Mouse (Mus musculus) forebrain, embryonic 16.5 days (tissue): ENCODE results near the gene Bst2. TPM values are rescaled to one million over a fixed set of nuclear protein-coding genes. Genes with fewer than 3 reads are reported as not detected.

Experiments
- ATAC-seq: fragments of 200-750 bp; cut with Nextera tagmentation; 2 replicates; pipeline ENCODE4 v1.8.0; 2017; ENCODE audit warnings: mild to moderate bottlenecking, moderate library complexity
- H3K27ac ChIP-seq: fragments of 300-500 bp; sonication (generic); 2 replicates; pipeline ENCODE4 v1.5.1; 2014; ENCODE audit warnings: low read length, control low read depth
- H3K27me3 ChIP-seq: fragments of 300-500 bp; sonication (generic); replicated peaks from 2 replicates; pipeline ENCODE4 v1.6.1; 2014; ENCODE audit warnings: low read length; ENCODE audit not compliant: control insufficient read depth, insufficient read depth
- H3K36me3 ChIP-seq: fragments of 300-500 bp; sonication (generic); 2 replicates; pipeline ENCODE4 v1.6.1; 2014; ENCODE audit not compliant: control insufficient read depth, insufficient read depth
- H3K4me1 ChIP-seq: fragments of 300-500 bp; sonication (generic); replicated peaks from 2 replicates; pipeline ENCODE4 v1.6.1; 2014; ENCODE audit warnings: low read length; ENCODE audit not compliant: control insufficient read depth, insufficient read depth
- H3K4me2 ChIP-seq: fragments of 300-500 bp; sonication (generic); 2 replicates; pipeline ENCODE4 v1.6.1; 2014; ENCODE audit warnings: mild to moderate bottlenecking, low read length, control low read depth
- H3K4me3 ChIP-seq: fragments of 300-500 bp; sonication (generic); replicated peaks from 2 replicates; pipeline ENCODE4 v1.5.1; 2014; ENCODE audit warnings: mild to moderate bottlenecking, low read length, control low read depth
- H3K9ac ChIP-seq: fragments of 300-500 bp; sonication (generic); replicated peaks from 2 replicates; pipeline ENCODE4 v1.6.1; 2014; ENCODE audit warnings: low read depth, low read length, control low read depth
- H3K9me3 ChIP-seq: fragments of 300-500 bp; sonication (generic); 2 replicates; pipeline ENCODE4 v1.6.1; 2016; ENCODE audit warnings: low read length; ENCODE audit not compliant: control insufficient read depth
- WGBS: fragments of 180-500 bp; shearing (Covaris S2); extraction: QIAGEN DNeasy Blood & Tissue Kit; methylation state at CpG from one replicate; pipeline ENCODE4 v1.1.7; 2014; 5-methylcytosine and 5-hydroxymethylcytosine counted together
- polyA plus RNA-seq: library from polyadenylated mRNA; unstranded; fragments of >200 nt; fragmentation: Nextera tagmentation; extraction: Ambion mirVana; gene quantifications from 2 replicates; pipeline ENCODE4 v1.2.1, GENCODE M21; 2015

The Bst2 gene
- polyA plus RNA-seq, 1 experiment from 2014 or later: 4.7 TPM

GRCm38 (mm10) chr8:71561401-71561800 lies 24.1 kb upstream of the Bst2 start:
- Histone ChIP-seq H3K36me3 (no peaks in the 10 kb centered on the region), H3K4me2 (no peak overlapping the region), H3K27me3 (peaks cover 59% of the 10 kb centered on the region), H3K9me3 (no peaks in the 10 kb centered on the region), H3K4me3 (no peak overlapping the region), H3K9ac (no peak overlapping the region), H3K27ac (no peak overlapping the region), H3K4me1 (peaks cover 13% of the 10 kb centered on the region)
- WGBS: 3% methylated on average over 15 of the region's 15 CpGs
- ATAC-seq: peak; percentile 46

- Histone ChIP-seq H3K4me1 (peaks cover 13% of the 10 kb centered on the region), H3K27me3 (peaks cover 65% of the 10 kb centered on the region), H3K4me3 (no peak overlapping the region), H3K9me3 (no peaks in the 10 kb centered on the region), H3K9ac (no peak overlapping the region), H3K36me3 (no peaks in the 10 kb centered on the region), H3K27ac (no peak overlapping the region), H3K4me2 (no peak overlapping the region)
- 80% methylated on average over 5 of the region's 5 CpGs for WGBS
- ATAC-seq: no peak
Observed at GRCm38 (mm10) chr8:71560765-71561164, 23.5 kb upstream of the Bst2 start.

- Histone ChIP-seq H3K36me3 (no peaks in the 10 kb centered on the region), H3K27ac (no peak overlapping the region), H3K27me3 (peaks cover 67% of the 10 kb centered on the region), H3K4me1 (peaks cover 13% of the 10 kb centered on the region), H3K9ac (no peak overlapping the region), H3K9me3 (no peaks in the 10 kb centered on the region), H3K4me3 (no peak overlapping the region), H3K4me2 (no peak overlapping the region)
- WGBS: 74% methylated on average over 3 of the region's 3 CpGs
- no peak for ATAC-seq
Observed at GRCm38 (mm10) chr8:71560071-71560470, 22.8 kb upstream of the Bst2 start.

GRCm38 (mm10) chr8:71558958-71559690 lies 21.9 kb upstream of the Bst2 start:
- 3% methylated on average over 24 of the region's 24 CpGs for WGBS

GRCm38 (mm10) chr8:71558071-71558957 lies 21.1 kb upstream of the Bst2 start, which contains the start of gene Tmem221:
Tmem221 (minus strand) TSS chr8:71558871.
- ATAC-seq: no peak
- Histone ChIP-seq H3K27me3 (peaks cover 67% of the 10 kb centered on the region), H3K36me3 (no peaks in the 10 kb centered on the region), H3K9ac (no peak within 1 kb of the TSS), H3K4me3 (peak within 1 kb of the TSS; percentile 28), H3K9me3 (no peaks in the 10 kb centered on the region), H3K4me2 (peak within 1 kb of the TSS; percentile 41), H3K4me1 (peaks cover 13% of the 10 kb centered on the region), H3K27ac (no peak within 1 kb of the TSS)
- 5% methylated on average over 70 of the region's 70 CpGs for WGBS

More at GRCm38 (mm10) chr8:71558958-71559690, 21.9 kb upstream of the Bst2 start:
- Histone ChIP-seq H3K4me3 (peak overlapping the region; percentile 28), H3K27ac (no peak overlapping the region), H3K4me2 (peak overlapping the region; percentile 41), H3K36me3 (no peaks in the 10 kb centered on the region), H3K9ac (no peak overlapping the region), H3K9me3 (no peaks in the 10 kb centered on the region), H3K4me1 (peaks cover 13% of the 10 kb centered on the region), H3K27me3 (peaks cover 67% of the 10 kb centered on the region)
- ATAC-seq: 0 out of 2 replicates have a peak, but pooled peaks have one; percentile 16

- Histone ChIP-seq H3K36me3 (no peaks in the 10 kb centered on the region), H3K4me2 (no peak overlapping the region), H3K4me1 (peaks cover 7% of the 10 kb centered on the region), H3K9ac (no peak overlapping the region), H3K27me3 (peaks cover 39% of the 10 kb centered on the region), H3K9me3 (no peaks in the 10 kb centered on the region), H3K27ac (no peak overlapping the region), H3K4me3 (no peak overlapping the region)
- no peak for ATAC-seq
- 81% methylated on average over 2 of the region's 2 CpGs for WGBS
Observed at GRCm38 (mm10) chr8:71554644-71555043, 17.4 kb upstream of the Bst2 start.

GRCm38 (mm10) chr8:71554001-71554400 lies 16.7 kb upstream of the Bst2 start:
- 66% methylated on average over 6 of the region's 6 CpGs for WGBS
- no peaks in the 10 kb centered on the region for H3K36me3 ChIP-seq
- no peak overlapping the region for H3K9ac ChIP-seq
- no peak overlapping the region for H3K4me2 ChIP-seq
- H3K27me3 ChIP-seq: peaks cover 33% of the 10 kb centered on the region
- H3K4me3 ChIP-seq: no peak overlapping the region
- no peaks in the 10 kb centered on the region for H3K9me3 ChIP-seq
- H3K4me1 ChIP-seq: peaks cover 7% of the 10 kb centered on the region
- no peak for ATAC-seq
- H3K27ac ChIP-seq: no peak overlapping the region

- no peak overlapping the region for H3K27ac ChIP-seq
- no peak for ATAC-seq
- H3K36me3 ChIP-seq: peaks cover 4% of the 10 kb centered on the region; the same call in 1 of the 2 replicates
- no peak overlapping the region for H3K4me3 ChIP-seq
- H3K9ac ChIP-seq: no peak overlapping the region
- no peaks in the 10 kb centered on the region for H3K9me3 ChIP-seq
- WGBS: 68% methylated on average over 6 of the region's 6 CpGs
- no peak overlapping the region for H3K4me2 ChIP-seq
- H3K4me1 ChIP-seq: no peaks in the 10 kb centered on the region
- peaks cover 21% of the 10 kb centered on the region for H3K27me3 ChIP-seq
Observed at GRCm38 (mm10) chr8:71552770-71553169, 15.5 kb upstream of the Bst2 start.

- Histone ChIP-seq H3K27ac (no peak overlapping the region), H3K36me3 (peaks cover 4% of the 10 kb centered on the region; the same call in 1 of the 2 replicates), H3K27me3 (peaks cover 1% of the 10 kb centered on the region; the same call in 1 of the 2 replicates), H3K9ac (no peak overlapping the region), H3K4me3 (no peak overlapping the region), H3K4me2 (no peak overlapping the region), H3K4me1 (no peaks in the 10 kb centered on the region), H3K9me3 (no peaks in the 10 kb centered on the region)
- ATAC-seq: no peak
- WGBS: 71% methylated on average over 7 of the region's 7 CpGs
Observed at GRCm38 (mm10) chr8:71550754-71551153, 13.5 kb upstream of the Bst2 start.
